Mouse (Mus musculus) neural tube, postnatal 0 days (tissue): ENCODE measurements around the gene Eml3. TPM values are rescaled to one million over a fixed set of nuclear protein-coding genes. Genes with fewer than 3 reads are reported as not detected.

Source experiments
- microRNA-seq: library from miRNA; unstranded; fragments of <30 nt; microRNA quantifications from one replicate; pipeline ENCODE4, GENCODE M21; 2016
- polyA plus RNA-seq: library from polyadenylated mRNA; unstranded; fragments of >200 nt; fragmentation: Nextera tagmentation; extraction: Ambion mirVana; gene quantifications from 2 replicates; pipeline ENCODE4 v1.2.1, GENCODE M21; 2015

Eml3 gene
- polyA plus RNA-seq = 14.3 and 15.3 TPM in 2 replicates

GRCm38 (mm10) chr19:8929224-8930088 lies at the start of gene Eml3, which contains the start of gene Rom1:
Gene Eml3 (plus strand): TSS chr19:8929552.
Gene Rom1 (minus strand): TSS chr19:8929356.

GRCm38 (mm10) chr19:8880311-8881033 lies 48.9 kb upstream of the Eml3 start, which contains the start of gene Uqcc3:
Gene Uqcc3 (minus strand): TSS chr19:8880923.

GRCm38 (mm10) chr19:8883616-8884015 lies 45.7 kb upstream of the Eml3 start, which contains the start of the genes Lbhd1 and Gm49403:
Gene Lbhd1 (plus strand): TSS chr19:8883732.
Gene Gm49403 (plus strand): TSS chr19:8883930.

GRCm38 (mm10) chr19:8888511-8889385 lies 40.6 kb upstream of the Eml3 start, which contains the start of the genes 1810009A15Rik and Gm49416:
Gene 1810009A15Rik (plus strand): TSS chr19:8888853.
Gene Gm49416 (plus strand): TSS chr19:8888926.

GRCm38 (mm10) chr19:8892829-8893766 lies 36.3 kb upstream of the Eml3 start, which contains the start of gene Ints5:
Gene Ints5 (plus strand): TSS chr19:8893005.

GRCm38 (mm10) chr19:8897865-8898495 lies 31.4 kb upstream of the Eml3 start, which contains the start of gene Ganab:
Gene Ganab (plus strand): TSS chr19:8898071.

GRCm38 (mm10) chr19:8920073-8920736 lies 9.1 kb upstream of the Eml3 start, which contains the start of gene B3gat3:
Gene B3gat3 (plus strand): TSS chr19:8920374.

GRCm38 (mm10) chr19:8941515-8942217 lies 12.3 kb downstream of the Eml3 start, which contains the start of gene Mta2:
Gene Mta2 (plus strand): TSS chr19:8941875.

GRCm38 (mm10) chr19:8953135-8954039 lies 24.0 kb downstream of the Eml3 start, which contains the start of gene Tut1:
Gene Tut1 (plus strand): TSS chr19:8953847.

GRCm38 (mm10) chr19:8966590-8967372 lies 37.4 kb downstream of the Eml3 start, which contains the start of gene Eef1g:
Gene Eef1g (plus strand): TSS chr19:8967041.

GRCm38 (mm10) chr19:8989066-8989566 lies 59.8 kb downstream of the Eml3 start, which contains the start of gene Ahnak:
Gene Ahnak (plus strand): TSS chr19:8989284.

Small RNA genes lying within 50 kb of the gene (microRNA-seq; reads per million reads assigned to microRNA genes)
- gene Mir5136 = not detected

Other genes starting within 250 kb of the Eml3 start
- gene Slc3a2, start 206.2 kb upstream of the Eml3 start, polyA plus RNA-seq = 178 and 184 TPM in 2 replicates
- 76.3 and 80.4 TPM in 2 replicates for gene Wdr74, start 193.7 kb upstream of the Eml3 start, polyA plus RNA-seq
- 0.85 and 2.0 TPM in 2 replicates for gene 1700092M07Rik, start 188.8 kb upstream of the Eml3 start, polyA plus RNA-seq
- 86.2 and 95.5 TPM in 2 replicates for gene Stx5a, start 188.1 kb upstream of the Eml3 start, polyA plus RNA-seq
- gene Nxf1, start 172.5 kb upstream of the Eml3 start, polyA plus RNA-seq = 63.2 and 80.5 TPM in 2 replicates
- 257 and 285 TPM in 2 replicates for gene Tmem223, start 158.6 kb upstream of the Eml3 start, polyA plus RNA-seq
- gene Tmem179b, start 155.1 kb upstream of the Eml3 start, polyA plus RNA-seq = 31.8 and 35.1 TPM in 2 replicates
- 23.3 and 25.3 TPM in 2 replicates for gene Taf6l, start 143.1 kb upstream of the Eml3 start, polyA plus RNA-seq
- 167 and 188 TPM in 2 replicates for gene Polr2g, start 131.0 kb upstream of the Eml3 start, polyA plus RNA-seq
- 5.0 and 5.5 TPM in 2 replicates for gene Zbtb3, start 127.0 kb upstream of the Eml3 start, polyA plus RNA-seq
- 45.1 and 45.3 TPM in 2 replicates for gene Ttc9c, start 110.2 kb upstream of the Eml3 start, polyA plus RNA-seq
- 6.9 and 7.5 TPM in 2 replicates for gene Hnrnpul2, start 109.5 kb upstream of the Eml3 start, polyA plus RNA-seq
- gene AC129217.1, start 99.8 kb upstream of the Eml3 start, polyA plus RNA-seq = not detected in 2 replicates
- 124 and 129 TPM in 2 replicates for gene Bscl2, start 92.1 kb upstream of the Eml3 start, polyA plus RNA-seq
- gene Gng3, start 90.4 kb upstream of the Eml3 start, polyA plus RNA-seq = 623 and 651 TPM in 2 replicates
- 1.4 and 2.2 TPM in 2 replicates for gene Lrrn4cl, start 78.8 kb upstream of the Eml3 start, polyA plus RNA-seq
- 150 and 155 TPM in 2 replicates for gene Ubxn1, start 58.1 kb upstream of the Eml3 start, polyA plus RNA-seq
- gene Uqcc3, start 48.6 kb upstream of the Eml3 start, polyA plus RNA-seq = 70.9 and 75.2 TPM in 2 replicates
- gene Lbhd1, start 45.8 kb upstream of the Eml3 start, polyA plus RNA-seq = 19.7 and 26.1 TPM in 2 replicates
- gene Gm49403, start 45.6 kb upstream of the Eml3 start, polyA plus RNA-seq = not detected in 2 replicates
- gene 1810009A15Rik, start 40.7 kb upstream of the Eml3 start, polyA plus RNA-seq = 43.2 and 44.0 TPM in 2 replicates
- gene Gm49416, start 40.6 kb upstream of the Eml3 start, polyA plus RNA-seq = 0.21 TPM in 1 of 2 replicates, not detected in the other
- gene Ints5, start 36.5 kb upstream of the Eml3 start, polyA plus RNA-seq = 21.7 and 23.3 TPM in 2 replicates
- gene Ganab, start 31.5 kb upstream of the Eml3 start, polyA plus RNA-seq = 47.1 and 53.9 TPM in 2 replicates
- gene B3gat3, start 9.2 kb upstream of the Eml3 start, polyA plus RNA-seq = 83.2 and 86.3 TPM in 2 replicates
- gene Rom1, start 196 bp upstream of the Eml3 start, polyA plus RNA-seq = 5.2 and 5.4 TPM in 2 replicates
- 58.6 and 60.1 TPM in 2 replicates for gene Mta2, start 12.3 kb downstream of the Eml3 start, polyA plus RNA-seq
- gene Tut1, start 24.3 kb downstream of the Eml3 start, polyA plus RNA-seq = 15.0 and 18.8 TPM in 2 replicates
- 250 and 257 TPM in 2 replicates for gene Eef1g, start 37.5 kb downstream of the Eml3 start, polyA plus RNA-seq
- 9.2 and 15.0 TPM in 2 replicates for gene Ahnak, start 59.7 kb downstream of the Eml3 start, polyA plus RNA-seq
- gene Scgb1a1, start 158.4 kb downstream of the Eml3 start, polyA plus RNA-seq = not detected in 2 replicates
- 52.7 and 53.1 TPM in 2 replicates for gene Asrgl1, start 206.1 kb downstream of the Eml3 start, polyA plus RNA-seq